ENCODE assay signal across 8 mouse cellular contexts in the genomic region with DNA sequence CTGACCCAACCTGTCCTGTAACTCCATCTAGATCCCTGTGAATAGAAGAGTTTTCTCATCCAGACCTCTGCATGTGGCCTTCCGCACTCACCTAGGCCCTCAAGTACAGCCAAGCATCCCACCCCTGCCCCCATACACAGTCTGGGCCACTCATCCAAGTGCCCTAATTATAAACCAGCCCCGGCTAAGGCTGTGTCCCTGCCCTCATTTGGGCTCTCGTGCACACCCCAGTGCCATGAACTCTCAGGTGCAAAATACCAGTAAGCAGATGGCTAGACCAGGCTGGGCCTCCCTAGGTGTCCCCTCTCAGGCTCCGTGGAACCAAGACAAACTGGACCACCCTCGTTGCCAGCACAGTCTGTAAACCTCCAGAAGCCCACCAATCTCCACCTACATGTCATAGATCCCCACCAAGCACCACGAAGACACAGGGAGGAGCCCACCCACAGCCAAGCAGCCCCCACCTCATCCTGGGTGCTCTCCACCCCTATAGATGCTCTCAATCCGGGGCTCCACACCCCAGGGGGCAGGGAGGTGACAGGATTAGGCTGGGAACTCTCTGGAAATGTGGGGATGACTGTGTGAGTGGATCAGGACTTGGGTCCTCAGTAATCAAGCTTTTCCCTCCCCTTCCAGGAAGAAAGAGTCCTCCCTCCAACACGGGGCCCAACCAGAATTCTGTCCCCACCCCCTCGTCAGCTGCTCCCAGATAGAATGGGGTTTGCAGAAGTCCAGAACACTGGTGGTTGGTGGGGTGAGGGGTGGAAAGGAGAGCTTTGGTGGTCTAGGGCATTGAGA. TPM values are rescaled to one million over a fixed set of nuclear protein-coding genes. Genes with fewer than 3 reads are reported as not detected.
A peak's percentile ranks its signal among the peaks of the same experiment; 100 is the strongest.
DNase-seq lines count a peak whose midpoint lies in the region; ATAC-seq and TF ChIP-seq lines count a peak whose summit lies in the region.

No protein-coding gene starts in this region.

- H3K36me3 ChIP-seq in spleen, adult 2 months (ENCODE audit: control insufficient read depth, insufficient read depth, low read length): no peaks in the 10 kb centered on the region
- H3K36me3 ChIP-seq in heart, embryonic 14.5 days (ENCODE audit: control insufficient read depth, insufficient read depth, low read length): 0 out of 2 replicates have a peak, but pooled peaks cover 4% of the 10 kb centered on the region
- H3K36me3 ChIP-seq in lung, postnatal 0 days (ENCODE audit: insufficient read depth, low read length): no peaks in the 10 kb centered on the region
- no peaks in the 10 kb centered on the region for H3K36me3 ChIP-seq in stomach, embryonic 15.5 days

- TF ChIP-seq EP300 in lung, postnatal 0 days (IDR thresholded peaks at IDR 0.05): no peak

- H3K27ac ChIP-seq in spleen, adult 2 months (ENCODE audit: insufficient read depth, low read length): peak overlapping the region; percentile 27
- peak overlapping the region; percentile 42 to 97 for H3K27ac ChIP-seq in heart, embryonic 14.5 days (replicated peaks in 1 of 2; ENCODE audit: control insufficient read depth in 1 of 2, insufficient read depth in 1 of 2, low read depth in 2 of 2, low read length in 2 of 2)
- H3K27ac ChIP-seq in layer of hippocampus, adult 2 months: peak overlapping the region; percentile 100
- peak overlapping the region; percentile 95 for H3K27ac ChIP-seq in lung, postnatal 0 days (ENCODE audit: low read length)
- peak overlapping the region; percentile 92 for H3K27ac ChIP-seq in stomach, embryonic 15.5 days

- peak overlapping the region; percentile 99 for H3K9ac ChIP-seq in heart, embryonic 14.5 days (ENCODE audit: low read length)
- peak overlapping the region; percentile 97 for H3K9ac ChIP-seq in lung, postnatal 0 days (replicated peaks; ENCODE audit: low read depth)
- H3K9ac ChIP-seq in stomach, embryonic 15.5 days: peak overlapping the region; percentile 91; the same call in 1 of the 2 replicates

- H3K27me3 ChIP-seq in spleen, adult 2 months (ENCODE audit: control insufficient read depth, insufficient read depth, low read length): no peaks in the 10 kb centered on the region
- no peaks in the 10 kb centered on the region for H3K27me3 ChIP-seq in heart, embryonic 14.5 days (ENCODE audit: control insufficient read depth, insufficient read depth, low read length)
- no peaks in the 10 kb centered on the region for H3K27me3 ChIP-seq in lung, postnatal 0 days (replicated peaks; ENCODE audit: insufficient read depth, low read length)
- no peaks in the 10 kb centered on the region for H3K27me3 ChIP-seq in stomach, embryonic 15.5 days (replicated peaks)

- H3K4me1 ChIP-seq in spleen, adult 2 months (ENCODE audit: control insufficient read depth, insufficient read depth, insufficient read length): peaks cover 41% of the 10 kb centered on the region
- H3K4me1 ChIP-seq in heart, embryonic 14.5 days (ENCODE audit: control insufficient read depth in 2 of 2, insufficient read depth in 2 of 2, low read length in 2 of 2): peaks cover 52 to 76% of the 10 kb centered on the region in 2 experiments
- H3K4me1 ChIP-seq in lung, postnatal 0 days (ENCODE audit: insufficient read depth, low read depth, low read length): peaks cover 24% of the 10 kb centered on the region
- peaks cover 55% of the 10 kb centered on the region for H3K4me1 ChIP-seq in stomach, embryonic 15.5 days

- H3K4me2 ChIP-seq in heart, embryonic 14.5 days (ENCODE audit: low read length): peak overlapping the region; percentile 86
- peak overlapping the region; percentile 85 for H3K4me2 ChIP-seq in lung, postnatal 0 days (replicated peaks; ENCODE audit: low read depth, low read length)
- H3K4me2 ChIP-seq in stomach, embryonic 15.5 days: peak overlapping the region; percentile 75

- TF ChIP-seq CTCF in spleen, adult 2 months (IDR thresholded peaks at IDR 0.05; ENCODE audit: extremely low read depth, insufficient read depth, insufficient read length, insufficient replicate concordance): no peak
- TF ChIP-seq CTCF in layer of hippocampus, adult 2 months (conservative IDR thresholded peaks at IDR 0.05): no peak
- TF ChIP-seq CTCF in lung, postnatal 0 days (IDR thresholded peaks at IDR 0.05): no peak

- no peak for TF ChIP-seq POLR2A in spleen, adult 2 months (IDR thresholded peaks at IDR 0.05; ENCODE audit: low read depth, low read length)

- 56% methylated on average over 9 of the region's 9 CpGs for WGBS in spleen, adult 2 months
- WGBS in heart, embryonic 14.5 days: 9% methylated on average over 9 of the region's 9 CpGs
- WGBS in lung, postnatal 0 days: 15% methylated on average over 9 of the region's 9 CpGs
- 21% methylated on average over 9 of the region's 9 CpGs for WGBS in stomach, embryonic 15.5 days

- H3K9me3 ChIP-seq in heart, embryonic 14.5 days (ENCODE audit: control insufficient read depth, low read length): no peaks in the 10 kb centered on the region
- H3K9me3 ChIP-seq in lung, postnatal 0 days (ENCODE audit: low read length): no peaks in the 10 kb centered on the region
- no peaks in the 10 kb centered on the region for H3K9me3 ChIP-seq in stomach, embryonic 15.5 days

- no peak for ATAC-seq in heart, embryonic 14.5 days (ENCODE audit: insufficient number of reproducible peaks, insufficient read depth, low FRiP score, low read depth)
- ATAC-seq in lung, postnatal 0 days: no peak
- ATAC-seq in stomach, embryonic 15.5 days (ENCODE audit: insufficient read depth, low FRiP score, low read depth): no peak

- DNase-seq in spleen, adult 2 months (ENCODE audit: low read depth in 1 of 2, low spot score in 2 of 2): no peak
- no peak for DNase-seq in spleen, adult 12 weeks (ENCODE audit: low spot score)
- peak; percentile 67 to 68 for DNase-seq in cerebellum, postnatal 36 days
- peak; percentile 79 to 89 for DNase-seq in layer of hippocampus, adult 2 months (ENCODE audit: low spot score in 2 of 2)
- peak; percentile 86 for DNase-seq in lung, postnatal 0 days (ENCODE audit: low spot score)
- DNase-seq in ovary, postnatal 36 days (ENCODE audit: low spot score): no peak

- H3K4me3 ChIP-seq in spleen, adult 2 months (ENCODE audit: extremely low read depth, insufficient read depth, insufficient read length): peak overlapping the region; percentile 83
- H3K4me3 ChIP-seq in heart, embryonic 14.5 days (ENCODE audit: control insufficient read depth in 1 of 2, insufficient read depth in 1 of 2, low read depth in 1 of 2, low read length in 2 of 2): peak overlapping the region; percentile 69 to 99
- peak overlapping the region; percentile 97 for H3K4me3 ChIP-seq in layer of hippocampus, adult 2 months
- peak overlapping the region; percentile 99 for H3K4me3 ChIP-seq in lung, postnatal 0 days (ENCODE audit: low read depth, low read length)
- H3K4me3 ChIP-seq in stomach, embryonic 15.5 days (replicated peaks): peak overlapping the region; percentile 79

RNA-seq across cellular contexts. Expression of gene Map7d1, which starts 1.6 kb away (rescaled TPM):
- 46.3 and 60.2 TPM in 2 replicates for polyA plus RNA-seq in spleen, adult 2 months (2012; rRNA removed)
- polyA plus RNA-seq in heart, embryonic 14.5 days (2014; fragmentation: Nextera tagmentation; extraction: Ambion mirVana): 41.8 and 46.8 TPM in 2 replicates
- total RNA-seq in layer of hippocampus, adult 2 months (2021): 100 to 1,000 TPM; 246 to 249 TPM
- polyA plus RNA-seq in lung, postnatal 0 days (2015; fragmentation: Nextera tagmentation; extraction: Ambion mirVana): 27.2 and 33.3 TPM in 2 replicates
- 34.1 and 36.9 TPM in 2 replicates for polyA plus RNA-seq in stomach, embryonic 15.5 days (2015; fragmentation: Nextera tagmentation; extraction: Ambion mirVana)

RNA-seq across cellular contexts. Expression of gene Trappc3, which starts 7.6 kb away (rescaled TPM):
- polyA plus RNA-seq in spleen, adult 2 months (2012; rRNA removed): 23.6 and 25.7 TPM in 2 replicates
- polyA plus RNA-seq in heart, embryonic 14.5 days (2014; fragmentation: Nextera tagmentation; extraction: Ambion mirVana): 17.8 and 30.5 TPM in 2 replicates
- total RNA-seq in layer of hippocampus, adult 2 months (2021): 10 to 100 TPM; 85.4 to 90.5 TPM
- polyA plus RNA-seq in lung, postnatal 0 days (2015; fragmentation: Nextera tagmentation; extraction: Ambion mirVana): 95.9 and 97.9 TPM in 2 replicates
- polyA plus RNA-seq in stomach, embryonic 15.5 days (2015; fragmentation: Nextera tagmentation; extraction: Ambion mirVana): 91.7 and 97.1 TPM in 2 replicates

RNA-seq across cellular contexts. Expression of gene Col8a2, which starts 32.1 kb away (rescaled TPM):
- polyA plus RNA-seq in spleen, adult 2 months (2012; rRNA removed): 3.2 and 3.7 TPM in 2 replicates
- polyA plus RNA-seq in heart, embryonic 14.5 days (2014; fragmentation: Nextera tagmentation; extraction: Ambion mirVana): 3.8 and 4.8 TPM in 2 replicates
- total RNA-seq in layer of hippocampus, adult 2 months (2021): 1 to 10 TPM; 1.2 to 1.5 TPM
- polyA plus RNA-seq in lung, postnatal 0 days (2015; fragmentation: Nextera tagmentation; extraction: Ambion mirVana): 1.4 and 1.9 TPM in 2 replicates
- polyA plus RNA-seq in stomach, embryonic 15.5 days (2015; fragmentation: Nextera tagmentation; extraction: Ambion mirVana): 13.4 and 14.2 TPM in 2 replicates

RNA-seq across cellular contexts. Expression of gene Thrap3, which starts 52.0 kb away (rescaled TPM):
- polyA plus RNA-seq in spleen, adult 2 months (2012; rRNA removed): 51.1 and 53.0 TPM in 2 replicates
- 132 and 148 TPM in 2 replicates for polyA plus RNA-seq in heart, embryonic 14.5 days (2014; fragmentation: Nextera tagmentation; extraction: Ambion mirVana)
- 100 to 1,000 TPM; 150 to 166 TPM for total RNA-seq in layer of hippocampus, adult 2 months (2021)
- 98.6 and 112 TPM in 2 replicates for polyA plus RNA-seq in lung, postnatal 0 days (2015; fragmentation: Nextera tagmentation; extraction: Ambion mirVana)
- polyA plus RNA-seq in stomach, embryonic 15.5 days (2015; fragmentation: Nextera tagmentation; extraction: Ambion mirVana): 182 and 203 TPM in 2 replicates

Comparison
In these comparisons a context has a peak if more than half of its experiments do, and no peak if none do; other contexts are left out.
1. DNase-seq: peak in cerebellum, postnatal 36 days (2 of 2), layer of hippocampus, adult 2 months (2 of 2) and lung, postnatal 0 days (single experiment); none in spleen, adult 2 months (0 of 2), spleen, adult 12 weeks (single experiment) and ovary, postnatal 36 days (single experiment).
2. H3K27ac ChIP-seq: peak in every context shown above with its lines; median percentile 100 in layer of hippocampus, adult 2 months; 95 in lung, postnatal 0 days; 92 in stomach, embryonic 15.5 days; 70 in heart, embryonic 14.5 days; 27 in spleen, adult 2 months.
3. Peak in every context shown above with its lines, with median percentiles within 50 percentile points of each other: H3K4me3 ChIP-seq, H3K4me2 ChIP-seq and H3K9ac ChIP-seq.